Mouse (Mus musculus) lung, postnatal 0 days (tissue): ENCODE results near the gene D030056L22Rik.

Source experiments
- CTCF ChIP-seq: IDR thresholded peaks from 2 replicates; pipeline ENCODE4 v1.5.1; 2016; ENCODE audit warnings: antibody characterized with exemption, mild to moderate bottlenecking
- EP300 ChIP-seq: IDR thresholded peaks from 2 replicates; pipeline ENCODE4 v1.6.1; 2016; ENCODE audit warnings: antibody characterized with exemption, mild to moderate bottlenecking, control low read depth

DNA sequence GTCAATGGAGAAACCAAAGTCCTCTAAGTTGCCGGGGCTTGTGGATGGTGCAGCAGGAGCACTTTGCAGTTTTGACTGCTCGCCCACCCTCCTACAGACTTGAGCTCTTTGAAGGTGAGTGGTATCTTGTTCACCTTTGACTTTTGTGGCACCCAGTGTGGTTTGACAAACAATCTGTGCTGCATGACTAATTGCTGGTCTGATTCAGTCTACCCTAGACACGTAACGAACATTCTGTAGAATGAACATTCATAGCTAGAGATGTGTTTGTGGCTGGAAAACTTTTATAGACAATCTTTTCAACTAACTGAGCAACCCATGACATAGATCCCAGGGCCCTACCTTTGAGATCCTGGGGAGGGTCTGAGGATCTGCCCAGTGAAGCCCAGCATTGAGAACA lies 34.4 kb downstream of the D030056L22Rik start:
- no peak for TF ChIP-seq CTCF
- no peak for TF ChIP-seq EP300
